Mouse (Mus musculus) spleen, postnatal 4 days (tissue): ENCODE measurements at regions not wholly inside any gene's neighbourhood (a gene's known extent, or its start where the extent isn't known, plus 50 kb on each side); places are given as distances from the start of the nearest gene placed in this dataset.

ENCODE experiments used
- DNase-seq, 2 experiments: peaks; one replicate each; pipeline ENCODE4 v3.0.0; 2022; ENCODE audit warnings: low spot score in 2 of 2

GRCm38 (mm10) chr10:118622916-118623315 is 182.1 kb downstream of the Ifng start:
- no peak for DNase-seq

- no peak for DNase-seq
Observed at GRCm38 (mm10) chr10:118624368-118624767, 183.5 kb downstream of the Ifng start.

- DNase-seq = no peak
Observed at GRCm38 (mm10) chr10:118628000-118628399, 187.2 kb downstream of the Ifng start.

- no peak for DNase-seq
Observed at GRCm38 (mm10) chr10:118629360-118630040, 188.7 kb downstream of the Ifng start.

GRCm38 (mm10) chr10:118631786-118632185 is 190.9 kb downstream of the Ifng start:
- DNase-seq = no peak

- no peak for DNase-seq
Observed at GRCm38 (mm10) chr10:118632187-118632586, 191.3 kb downstream of the Ifng start.

GRCm38 (mm10) chr10:118633429-118633828 is 192.6 kb downstream of the Ifng start:
- DNase-seq = no peak

GRCm38 (mm10) chr10:118639097-118639496 is 198.3 kb downstream of the Ifng start:
- no peak for DNase-seq

GRCm38 (mm10) chr10:118640121-118640809 is 199.4 kb downstream of the Ifng start:
- DNase-seq = no peak

GRCm38 (mm10) chr10:118640810-118641427 is 200.1 kb downstream of the Ifng start:
- no peak for DNase-seq

GRCm38 (mm10) chr10:118643622-118644021 is 202.8 kb downstream of the Ifng start:
- no peak for DNase-seq

GRCm38 (mm10) chr10:118648111-118648510 is 207.3 kb downstream of the Ifng start:
- DNase-seq = no peak

- no peak for DNase-seq
Observed at GRCm38 (mm10) chr10:118656561-118656960, 213.4 kb downstream of the Dyrk2 start.

- DNase-seq = no peak
Observed at GRCm38 (mm10) chr10:118666009-118666408, 204.0 kb downstream of the Dyrk2 start.

GRCm38 (mm10) chr10:118675816-118676465 is 194.1 kb downstream of the Dyrk2 start:
- no peak for DNase-seq

GRCm38 (mm10) chr10:118678750-118679418 is 191.1 kb downstream of the Dyrk2 start:
- DNase-seq = no peak

GRCm38 (mm10) chr10:118679507-118679906 is 190.5 kb downstream of the Dyrk2 start:
- DNase-seq = no peak

- DNase-seq = no peak
Observed at GRCm38 (mm10) chr10:118680896-118681295, 189.1 kb downstream of the Dyrk2 start.

- no peak for DNase-seq
Observed at GRCm38 (mm10) chr10:118683356-118683755, 186.7 kb downstream of the Dyrk2 start.

GRCm38 (mm10) chr10:118699292-118699691 is 170.7 kb downstream of the Dyrk2 start:
- DNase-seq = no peak

GRCm38 (mm10) chr10:118700115-118700514 is 169.9 kb downstream of the Dyrk2 start:
- no peak for DNase-seq

- no peak for DNase-seq
Observed at GRCm38 (mm10) chr10:118706020-118706419, 164.0 kb downstream of the Dyrk2 start.
